Mouse (Mus musculus) hindbrain, embryonic 15.5 days (tissue): ENCODE measurements around the gene Rac3. TPM values are rescaled to one million over a fixed set of nuclear protein-coding genes. Genes with fewer than 3 reads are reported as not detected.
A peak's percentile ranks its signal among the peaks of the same experiment; 100 is the strongest.
"Not testable (repeated sequence)": the region's sequence is repeated elsewhere in the genome, so short reads cannot be mapped to it uniquely, and the experiment has no call there.

Source experiments
- ATAC-seq: fragments of 200-750 bp; cut with Nextera tagmentation; 2 replicates; pipeline ENCODE4 v1.8.0; 2017; ENCODE audit warnings: low read depth, moderate number of reproducible peaks, moderate TSS enrichment; ENCODE audit not compliant: low FRiP score
- H3K27ac ChIP-seq: fragments of 300-500 bp; sonication (generic); replicated peaks from 2 replicates; pipeline ENCODE4 v1.5.1; 2015; ENCODE audit warnings: mild to moderate bottlenecking, inconsistent platforms
- H3K27me3 ChIP-seq: fragments of 300-500 bp; sonication (generic); 2 replicates; pipeline ENCODE4 v1.6.1; 2015; ENCODE audit warnings: control low read depth, inconsistent platforms
- H3K36me3 ChIP-seq: fragments of 300-500 bp; sonication (generic); 2 replicates; pipeline ENCODE4 v1.6.1; 2015; ENCODE audit warnings: control low read depth, inconsistent platforms
- H3K4me1 ChIP-seq: fragments of 300-500 bp; sonication (generic); replicated peaks from 2 replicates; pipeline ENCODE4 v1.6.1; 2015; ENCODE audit warnings: control low read depth, inconsistent platforms
- H3K4me2 ChIP-seq: fragments of 300-500 bp; sonication (generic); 2 replicates; pipeline ENCODE4 v1.6.1; 2015; ENCODE audit warnings: moderate library complexity, mild to moderate bottlenecking, inconsistent platforms
- H3K4me3 ChIP-seq: fragments of 300-500 bp; sonication (generic); 2 replicates; pipeline ENCODE4 v1.5.1; 2015; ENCODE audit warnings: mild to moderate bottlenecking, inconsistent platforms
- H3K9ac ChIP-seq: fragments of 300-500 bp; sonication (generic); 2 replicates; pipeline ENCODE4 v1.6.1; 2015; ENCODE audit warnings: inconsistent platforms
- H3K9me3 ChIP-seq: fragments of 300-500 bp; sonication (generic); 2 replicates; pipeline ENCODE4 v1.6.1; 2016; ENCODE audit warnings: control low read depth, inconsistent platforms
- WGBS: fragments of 180-500 bp; shearing (Covaris S2); methylation state at CpG from one replicate; pipeline ENCODE4 v1.1.7; 2015; 5-methylcytosine and 5-hydroxymethylcytosine counted together
- polyA plus RNA-seq: library from polyadenylated mRNA; unstranded; fragments of >200 nt; fragmentation: Nextera tagmentation; extraction: Ambion mirVana; gene quantifications from 2 replicates; pipeline ENCODE4 v1.2.1, GENCODE M21; 2015

The Rac3 gene
- polyA plus RNA-seq, 1 experiment from 2014 or later = 587 TPM

- peak overlapping the region; percentile 89; the same call in 1 of the 2 replicates for H3K9ac ChIP-seq
These were observed 1.6 kb downstream of the Rac3 start for GRCm38 (mm10) chr11:120722761-120723382.

GRCm38 (mm10) chr11:120723509-120723908 is 2.2 kb downstream of the Rac3 start:
- peak overlapping the region; percentile 75; the same call in 1 of the 2 replicates for H3K4me2 ChIP-seq
- H3K36me3 ChIP-seq = peaks cover 4% of the 10 kb centered on the region; the same call in 1 of the 2 replicates
- no peak for ATAC-seq
- no peaks in the 10 kb centered on the region for H3K9me3 ChIP-seq
- no peaks in the 10 kb centered on the region for H3K27me3 ChIP-seq
- H3K27ac ChIP-seq = no peak overlapping the region
- H3K9ac ChIP-seq = no peak overlapping the region
- no peak overlapping the region for H3K4me3 ChIP-seq
- WGBS = 87% methylated on average over 7 of the region's 7 CpGs
- H3K4me1 ChIP-seq = peaks cover 40% of the 10 kb centered on the region

More at GRCm38 (mm10) chr11:120722761-120723382, 1.6 kb downstream of the Rac3 start:
- H3K4me1 ChIP-seq = peaks cover 40% of the 10 kb centered on the region
- H3K27me3 ChIP-seq = no peaks in the 10 kb centered on the region
- H3K4me2 ChIP-seq = peak overlapping the region; percentile 75
- no peak overlapping the region for H3K27ac ChIP-seq
- no peaks in the 10 kb centered on the region for H3K9me3 ChIP-seq
- ATAC-seq = no peak
- peak overlapping the region; percentile 57 for H3K4me3 ChIP-seq
- peaks cover 4% of the 10 kb centered on the region; the same call in 1 of the 2 replicates for H3K36me3 ChIP-seq
- 85% methylated on average over 11 of the region's 11 CpGs for WGBS

- Histone ChIP-seq H3K4me3 (peak overlapping the region; percentile 49), H3K4me2 (peak overlapping the region; percentile 94), H3K9ac (peak overlapping the region; percentile 56), H3K9me3 (no peaks in the 10 kb centered on the region), H3K4me1 (peaks cover 30% of the 10 kb centered on the region), H3K36me3 (no peaks in the 10 kb centered on the region), H3K27ac (no peak overlapping the region), H3K27me3 (no peaks in the 10 kb centered on the region)
- peak; percentile 35 for ATAC-seq
- 18% methylated on average over 33 of the region's 36 CpGs for WGBS
These were observed 5.2 kb downstream of the Rac3 start for GRCm38 (mm10) chr11:120726243-120727168.

GRCm38 (mm10) chr11:120727169-120727527 is 5.9 kb downstream of the Rac3 start, which contains the start of gene Dcxr:
TSS of gene Dcxr (minus strand) at chr11:120727281.
- H3K27ac ChIP-seq = no peak within 1 kb of the TSS
- peak within 1 kb of the TSS; percentile 56 for H3K9ac ChIP-seq
- peak; percentile 89 for ATAC-seq
- no peaks in the 10 kb centered on the region for H3K36me3 ChIP-seq
- no peaks in the 10 kb centered on the region for H3K27me3 ChIP-seq
- WGBS = 1% methylated on average over 14 of the region's 14 CpGs
- H3K4me2 ChIP-seq = peak within 1 kb of the TSS; percentile 94
- peak within 1 kb of the TSS; percentile 49 for H3K4me3 ChIP-seq
- H3K9me3 ChIP-seq = no peaks in the 10 kb centered on the region
- peaks cover 26% of the 10 kb centered on the region for H3K4me1 ChIP-seq

- Histone ChIP-seq H3K4me1 (peaks cover 22% of the 10 kb centered on the region), H3K9ac (no peak overlapping the region), H3K4me3 (0 out of 2 replicates have a peak overlapping the region, but pooled peaks have one; percentile 49), H3K4me2 (peak overlapping the region; percentile 94; the same call in 1 of the 2 replicates), H3K27ac (no peak overlapping the region), H3K36me3 (no peaks in the 10 kb centered on the region), H3K9me3 (no peaks in the 10 kb centered on the region), H3K27me3 (no peaks in the 10 kb centered on the region)
- no peak for ATAC-seq
- 61% methylated on average over 12 of the region's 12 CpGs for WGBS
These were observed 6.3 kb downstream of the Rac3 start for GRCm38 (mm10) chr11:120727564-120727963.

- 66% methylated on average over 11 of the region's 11 CpGs for WGBS
- no peaks in the 10 kb centered on the region for H3K27me3 ChIP-seq
- no peaks in the 10 kb centered on the region for H3K36me3 ChIP-seq
These were observed 7.4 kb downstream of the Rac3 start for GRCm38 (mm10) chr11:120728530-120729240.

GRCm38 (mm10) chr11:120729432-120730050 is 8.3 kb downstream of the Rac3 start:
- peak overlapping the region; percentile 38 for H3K4me2 ChIP-seq
- ATAC-seq, H3K36me3 ChIP-seq, H3K9me3 ChIP-seq, H3K27me3 ChIP-seq, H3K27ac ChIP-seq, H3K9ac ChIP-seq: not testable (repeated sequence)
- H3K4me1 ChIP-seq = peaks cover 12% of the 10 kb centered on the region
- 2% methylated on average over 17 of the region's 21 CpGs for WGBS
- peak overlapping the region; percentile 7; the same call in 1 of the 2 replicates for H3K4me3 ChIP-seq

More at GRCm38 (mm10) chr11:120728530-120729240, 7.4 kb downstream of the Rac3 start:
- Histone ChIP-seq H3K27ac (no peak overlapping the region), H3K9ac (no peak overlapping the region), H3K4me1 (peaks cover 12% of the 10 kb centered on the region), H3K4me2 (no peak overlapping the region), H3K4me3 (no peak overlapping the region), H3K9me3 (no peaks in the 10 kb centered on the region)
- ATAC-seq = no peak

GRCm38 (mm10) chr11:120730331-120730870 is 9.1 kb downstream of the Rac3 start:
- no peaks in the 10 kb centered on the region for H3K9me3 ChIP-seq
- no peak for ATAC-seq
- peaks cover 12% of the 10 kb centered on the region for H3K4me1 ChIP-seq
- no peak overlapping the region for H3K4me2 ChIP-seq
- H3K27me3 ChIP-seq = no peaks in the 10 kb centered on the region
- no peak overlapping the region for H3K4me3 ChIP-seq
- WGBS = 90% methylated on average over 10 of the region's 10 CpGs
- no peak overlapping the region for H3K9ac ChIP-seq
- no peaks in the 10 kb centered on the region for H3K36me3 ChIP-seq
- H3K27ac ChIP-seq = no peak overlapping the region

GRCm38 (mm10) chr11:120731395-120731794 is 10.1 kb downstream of the Rac3 start:
- Histone ChIP-seq H3K27me3 (no peaks in the 10 kb centered on the region), H3K4me1 (peaks cover 9% of the 10 kb centered on the region), H3K4me2 (no peak overlapping the region), H3K27ac (no peak overlapping the region), H3K4me3 (no peak overlapping the region), H3K9ac (no peak overlapping the region), H3K9me3 (no peaks in the 10 kb centered on the region), H3K36me3 (no peaks in the 10 kb centered on the region)
- no peak for ATAC-seq
- 93% methylated on average over 1 of the region's 1 CpGs for WGBS

- Histone ChIP-seq H3K27me3 (no peaks in the 10 kb centered on the region), H3K4me3 (no peak within 1 kb of the TSS), H3K4me1 (0 out of 2 replicates have a peak, but pooled peaks cover 3% of the 10 kb centered on the region), H3K27ac (no peak within 1 kb of the TSS), H3K9me3 (no peaks in the 10 kb centered on the region), H3K4me2 (no peak within 1 kb of the TSS), H3K36me3 (no peaks in the 10 kb centered on the region), H3K9ac (no peak within 1 kb of the TSS)
- no peak for ATAC-seq
- WGBS = 84% methylated on average over 12 of the region's 12 CpGs
These were observed 10.8 kb downstream of the Rac3 start, which contains the start of gene Cbr2 for GRCm38 (mm10) chr11:120731858-120732680. TSS of gene Cbr2 (minus strand) at chr11:120732114.
